Mouse (Mus musculus) fibroblast of lung, adult 2 months (primary cell): ENCODE measurements around the gene Srrm1.
"Not testable (repeated sequence)": the region's sequence is repeated elsewhere in the genome, so short reads cannot be mapped to it uniquely, and the experiment has no call there.

ENCODE experiments used
- DNase-seq: peaks from one replicate; pipeline ENCODE4 v3.0.0-alpha.2; 2011; ENCODE audit warnings: low read depth

The Srrm1 gene

GRCm38 (mm10) chr4:135353066-135353793, at the start of gene Srrm1:
Gene Srrm1 (minus strand): TSS chr4:135353321.
- peak; percentile 97 for DNase-seq

DNA sequence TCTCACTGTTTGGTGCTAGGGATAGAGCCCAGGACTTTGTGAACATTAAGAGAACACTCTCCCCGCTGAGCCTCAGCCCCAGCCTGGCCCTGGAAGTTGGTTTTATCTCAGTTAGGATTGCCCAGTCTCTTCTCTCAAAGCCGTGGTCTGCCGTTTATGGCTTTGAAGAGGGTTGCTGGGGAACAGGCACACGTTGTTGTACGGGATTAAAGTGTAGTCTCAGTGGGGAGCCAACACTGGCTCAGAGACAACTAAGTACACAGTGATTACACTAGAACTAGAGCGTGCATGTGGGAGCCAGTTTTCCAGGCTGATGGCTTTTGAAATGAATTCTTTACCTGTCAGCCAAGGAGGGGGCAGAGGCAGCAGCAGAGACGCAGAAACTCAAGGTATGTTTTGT, 48.8 kb upstream of the Srrm1 start:
- DNase-seq = no peak

- DNase-seq = no peak
Observed at GRCm38 (mm10) chr4:135397991-135398390, 44.9 kb upstream of the Srrm1 start, which contains the start of gene Ncmap. Gene Ncmap (minus strand): TSS chr4:135398227.

GRCm38 (mm10) chr4:135397551-135397950, 44.4 kb upstream of the Srrm1 start:
- no peak for DNase-seq

DNA sequence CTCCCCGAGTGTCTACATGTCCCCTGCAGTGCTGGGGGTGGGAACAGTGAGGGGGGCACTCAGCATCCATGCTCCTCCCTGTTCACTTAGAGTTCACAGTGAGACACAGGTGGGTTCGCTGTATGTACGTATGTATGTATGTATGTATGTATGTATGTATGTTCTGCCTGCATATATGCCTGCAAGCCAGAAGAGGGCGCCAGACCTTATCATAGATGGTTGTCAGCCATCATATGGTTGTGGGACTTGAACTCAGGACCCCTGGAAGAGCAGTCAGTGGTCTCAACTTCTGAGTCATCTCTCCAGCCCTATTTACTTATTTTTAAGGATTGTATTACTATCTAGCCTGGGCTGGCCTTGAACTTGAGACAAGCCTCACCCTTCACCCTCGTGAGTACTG, 43.2 kb upstream of the Srrm1 start:
- DNase-seq = no peak

GRCm38 (mm10) chr4:135395375-135395774, 42.3 kb upstream of the Srrm1 start:
- DNase-seq = no peak

DNA sequence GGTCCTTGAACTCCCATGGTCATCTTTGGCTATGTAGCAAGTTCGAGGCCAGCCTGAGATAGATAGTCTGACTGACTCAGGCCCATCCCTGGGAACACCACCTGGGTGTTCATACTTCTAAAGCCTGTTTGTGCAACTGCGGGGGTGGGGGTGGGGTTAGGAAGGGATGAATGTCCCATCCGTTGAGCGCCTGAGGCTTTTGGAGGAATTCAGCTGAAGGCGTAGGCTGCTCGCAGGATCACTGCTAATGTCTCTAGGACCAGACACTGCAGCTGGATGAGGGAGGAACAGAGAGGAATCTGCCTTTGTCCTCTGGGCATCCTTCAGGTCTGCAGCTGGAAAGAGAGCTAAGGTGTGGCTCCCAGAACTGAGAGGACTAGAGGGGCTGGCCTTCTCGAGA, 41.5 kb upstream of the Srrm1 start:
- DNase-seq = no peak

DNA sequence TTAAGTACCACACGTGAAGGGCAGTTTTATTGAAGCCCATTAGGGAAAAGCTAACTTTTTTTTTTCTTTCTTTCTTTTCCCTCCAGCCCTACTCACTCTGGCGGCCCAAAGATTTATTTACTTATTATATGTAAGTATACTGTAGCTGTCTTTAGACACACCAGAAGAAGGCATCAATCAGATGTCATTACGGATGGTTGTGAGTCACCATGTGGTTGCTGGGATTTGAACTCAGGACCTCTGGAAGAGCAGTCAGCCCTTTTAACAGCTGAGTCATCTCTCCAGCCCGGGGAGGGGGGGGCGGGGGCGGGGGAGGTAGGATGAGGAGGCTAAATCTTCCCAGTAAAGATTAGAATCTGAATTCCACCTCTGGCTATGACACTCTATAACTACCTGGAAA, 40.3 kb upstream of the Srrm1 start:
- DNase-seq = no peak

DNA sequence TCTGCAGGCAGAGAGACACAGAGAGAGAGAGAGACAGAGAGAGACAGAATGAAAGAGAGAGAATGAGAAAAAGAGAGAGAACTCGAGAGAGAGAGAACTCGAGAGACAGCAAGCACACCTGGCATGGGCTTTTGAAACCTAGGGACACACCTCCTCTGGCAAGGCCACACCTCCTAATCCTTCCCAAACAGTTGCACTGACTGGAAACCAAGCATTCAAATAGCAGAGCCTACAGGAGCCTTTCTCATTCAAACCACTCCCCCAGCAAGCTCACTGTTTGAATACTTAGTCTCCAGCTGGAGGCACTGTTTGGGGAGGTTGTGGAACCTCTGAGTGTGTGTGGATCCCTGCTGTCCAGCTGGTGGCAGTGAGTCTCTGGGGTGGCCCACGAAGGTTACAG, 39.7 kb upstream of the Srrm1 start:
- DNase-seq = no peak

- DNase-seq = no peak
Observed at GRCm38 (mm10) chr4:135391014-135391413, 37.9 kb upstream of the Srrm1 start.

DNA sequence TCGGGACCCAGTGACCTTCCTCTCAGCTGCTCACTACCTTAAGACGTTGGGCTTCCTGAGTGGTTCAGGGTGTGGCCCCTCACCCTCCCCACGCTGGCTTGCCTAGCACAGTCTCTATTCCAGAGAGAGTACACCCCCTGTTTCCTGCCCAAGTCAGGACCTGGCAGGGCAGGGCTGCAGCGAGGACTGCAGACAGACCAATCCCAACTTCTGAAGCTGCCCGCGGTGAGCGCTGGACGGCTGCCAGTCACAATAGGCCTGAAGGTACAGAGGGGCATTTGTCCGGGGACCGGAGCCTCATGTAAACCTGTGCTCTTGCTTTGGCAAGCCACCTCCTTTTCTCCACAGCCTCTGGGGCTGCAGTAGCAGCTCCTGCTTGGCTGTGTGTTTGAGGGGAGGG, 32.5 kb upstream of the Srrm1 start:
- DNase-seq = no peak

- peak; percentile 54 for DNase-seq
Observed at GRCm38 (mm10) chr4:135382316-135382715, 29.2 kb upstream of the Srrm1 start.

GRCm38 (mm10) chr4:135381355-135381754, 28.2 kb upstream of the Srrm1 start:
- DNase-seq = no peak

GRCm38 (mm10) chr4:135377241-135377640, 24.1 kb upstream of the Srrm1 start:
- no peak for DNase-seq

- no peak for DNase-seq
Observed at GRCm38 (mm10) chr4:135375444-135375843, 22.3 kb upstream of the Srrm1 start.

- no peak for DNase-seq
Observed at GRCm38 (mm10) chr4:135373299-135373698, 20.2 kb upstream of the Srrm1 start.

DNA sequence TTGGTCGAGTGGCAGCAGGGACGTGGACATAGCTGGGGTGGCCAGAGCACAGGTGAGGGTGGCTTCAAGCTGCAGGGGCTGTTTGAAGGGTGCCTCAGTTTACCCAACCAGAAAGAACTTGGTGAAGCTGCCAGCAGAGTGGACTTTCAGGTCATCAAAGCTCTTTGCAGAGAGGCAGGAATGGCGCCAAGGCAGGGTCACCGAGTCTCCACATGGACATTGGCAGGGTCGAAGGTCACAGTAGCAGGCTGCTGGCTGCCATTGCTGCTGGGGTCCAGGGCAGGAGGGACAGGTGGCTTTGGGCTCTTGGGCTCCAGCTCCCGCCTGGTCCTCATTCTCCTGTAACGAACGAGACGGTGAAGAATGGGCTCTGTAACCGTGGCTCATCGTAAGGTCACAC, 17.3 kb upstream of the Srrm1 start:
- DNase-seq = no peak

- no peak for DNase-seq
Observed at GRCm38 (mm10) chr4:135362828-135363227, 9.7 kb upstream of the Srrm1 start.

DNA sequence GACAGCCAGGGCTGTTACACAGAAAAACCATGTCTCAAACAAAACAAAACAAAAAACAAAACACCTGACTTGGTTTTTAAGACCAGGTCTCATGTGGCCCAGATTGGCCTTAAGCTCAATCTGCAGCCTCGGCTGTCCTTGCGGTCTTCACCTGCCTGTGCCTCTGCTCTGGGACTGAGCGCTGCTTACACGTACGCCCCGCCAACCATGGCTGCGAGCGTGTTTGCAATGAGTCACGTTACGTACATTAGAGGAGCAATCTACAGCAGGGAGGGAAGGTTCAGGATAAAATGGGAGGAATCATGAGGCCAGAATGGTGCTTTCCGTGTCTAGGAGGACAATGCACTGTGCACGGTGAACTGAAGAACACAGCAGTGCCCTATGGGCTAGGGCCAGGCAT, 8.6 kb upstream of the Srrm1 start:
- DNase-seq = no peak

- no peak for DNase-seq
Observed at GRCm38 (mm10) chr4:135358736-135359135, 5.6 kb upstream of the Srrm1 start.

DNA sequence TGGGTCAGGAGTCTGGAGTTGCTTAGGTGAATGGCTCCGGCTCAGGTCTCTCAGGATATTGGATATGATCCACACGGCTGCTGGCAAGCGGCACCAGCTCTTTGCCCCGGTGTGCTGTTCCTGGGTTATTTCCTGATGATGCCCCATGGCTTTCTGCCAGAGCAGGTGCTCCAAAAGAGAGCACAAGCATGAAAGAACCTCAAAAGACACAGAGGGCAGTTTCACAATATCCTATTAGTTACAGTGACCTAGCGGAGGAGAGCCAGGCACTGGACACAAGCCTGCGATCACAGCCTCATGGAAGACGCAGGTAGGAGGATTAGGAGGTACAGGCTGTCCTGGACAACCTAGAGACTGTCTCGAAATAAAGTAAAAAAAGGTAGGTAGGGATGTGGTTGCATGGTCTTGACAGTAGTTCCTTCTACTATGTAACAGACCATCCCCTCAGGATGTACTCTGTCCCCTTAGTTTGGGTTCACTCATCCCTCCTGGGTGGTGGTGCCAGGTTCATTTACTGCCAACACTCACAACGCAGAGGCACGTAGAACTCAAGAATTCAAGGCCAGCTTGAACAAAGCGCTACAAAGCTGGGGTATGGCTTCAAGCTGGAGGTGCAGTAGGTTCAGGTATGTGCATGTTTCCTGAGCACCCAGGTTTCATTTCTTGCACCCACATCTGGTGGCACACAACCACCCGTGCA, 4.2 kb upstream of the Srrm1 start:
- no peak for DNase-seq

DNA sequence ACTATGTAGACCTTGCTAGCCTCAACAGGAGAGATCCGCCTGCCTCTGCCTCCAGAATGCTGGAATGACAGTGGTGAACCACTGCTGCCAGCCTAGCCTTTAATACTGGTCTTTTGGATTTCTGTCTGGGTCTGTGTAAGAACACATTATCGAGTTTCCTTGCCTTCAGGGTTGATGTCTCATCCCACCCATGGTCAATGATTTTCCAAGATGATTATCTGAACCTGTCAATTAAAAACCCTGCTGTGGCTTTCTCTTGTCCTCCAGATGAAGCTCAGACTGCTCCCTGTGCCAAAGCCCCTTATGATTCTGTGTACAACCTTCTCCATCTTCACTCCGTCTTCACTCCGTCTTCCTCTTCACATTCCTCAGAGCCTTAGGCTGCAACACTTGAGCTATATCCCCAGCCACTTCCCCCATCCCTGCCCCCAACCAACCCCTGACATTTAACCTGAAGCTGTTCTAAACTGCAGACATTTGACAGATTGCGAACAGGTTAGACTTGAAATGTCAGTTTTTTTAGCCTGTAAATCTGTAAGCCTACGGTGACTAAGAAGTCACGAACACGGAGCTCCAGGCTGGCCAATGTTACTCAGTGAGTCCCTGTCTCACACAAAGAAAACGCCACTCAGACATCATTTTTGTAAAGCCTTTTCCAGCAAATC, 2.9 kb upstream of the Srrm1 start:
- DNase-seq = no peak

DNA sequence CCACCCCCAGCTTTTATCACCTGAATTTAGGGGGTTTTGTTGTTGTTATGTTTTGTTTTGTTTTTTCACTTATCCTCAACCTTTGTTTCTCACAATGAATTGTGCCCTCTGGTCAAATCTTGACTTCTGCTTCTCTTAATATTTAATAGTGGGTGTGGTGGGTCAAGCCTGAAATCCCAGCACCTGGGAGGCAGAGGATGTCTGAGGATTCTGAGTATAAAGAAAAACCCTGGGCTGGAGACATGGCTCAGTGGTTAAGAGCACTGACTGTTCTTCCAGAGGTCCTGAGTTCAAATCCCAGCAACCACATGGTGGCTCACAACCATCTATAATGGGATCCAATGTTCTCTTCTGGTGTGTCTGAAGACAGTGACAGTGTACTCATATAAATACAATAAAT, 1.6 kb upstream of the Srrm1 start:
- DNase-seq = not testable (repeated sequence)
